Mouse (Mus musculus) spleen, postnatal 10 days (tissue): ENCODE results near the gene H2al1h.
"Not testable (repeated sequence)": the region's sequence is repeated elsewhere in the genome, so short reads cannot be mapped to it uniquely, and the experiment has no call there.

Experiments used
- DNase-seq, 2 experiments: peaks; one replicate each; pipeline ENCODE4 v3.0.0; 2021 to 2022; ENCODE audit warnings: low spot score in 2 of 2

H2al1h gene

GRCm38 (mm10) chrX:11321192-11321591 lies at the start of gene H2al1h:
Gene H2al1h (plus strand): TSS chrX:11321492.
- DNase-seq, result not testable (repeated sequence)

GRCm38 (mm10) chrX:11273190-11273589 lies 48.1 kb upstream of the H2al1h start:
- no peak for DNase-seq

- DNase-seq, result no peak
Measured at GRCm38 (mm10) chrX:11277083-11277482, 44.2 kb upstream of the H2al1h start.

- no peak for DNase-seq
Measured at GRCm38 (mm10) chrX:11280741-11281140, 40.6 kb upstream of the H2al1h start.

- no peak for DNase-seq
Measured at GRCm38 (mm10) chrX:11288306-11288882, 32.9 kb upstream of the H2al1h start.

- DNase-seq, result no peak
Measured at GRCm38 (mm10) chrX:11289244-11289643, 32.0 kb upstream of the H2al1h start.

- not testable (repeated sequence) for DNase-seq
Measured at GRCm38 (mm10) chrX:11298957-11299356, 22.3 kb upstream of the H2al1h start, which contains the start of gene H2al1a. Gene H2al1a (plus strand): TSS chrX:11299257.

GRCm38 (mm10) chrX:11302132-11302531 lies 19.2 kb upstream of the H2al1h start, which contains the start of gene H2al1b:
Gene H2al1b (plus strand): TSS chrX:11302432.
- DNase-seq, result not testable (repeated sequence)

GRCm38 (mm10) chrX:11305355-11305754 lies 15.9 kb upstream of the H2al1h start, which contains the start of gene H2al1c:
Gene H2al1c (plus strand): TSS chrX:11305655.
- DNase-seq, result not testable (repeated sequence)

- DNase-seq, result not testable (repeated sequence)
Measured at GRCm38 (mm10) chrX:11308524-11308923, 12.8 kb upstream of the H2al1h start, which contains the start of gene H2al1d. Gene H2al1d (plus strand): TSS chrX:11308824.

- DNase-seq, result not testable (repeated sequence)
Measured at GRCm38 (mm10) chrX:11311634-11312033, 9.7 kb upstream of the H2al1h start, which contains the start of gene H2al1e. Gene H2al1e (plus strand): TSS chrX:11311934.

- not testable (repeated sequence) for DNase-seq
Measured at GRCm38 (mm10) chrX:11314858-11315257, 6.4 kb upstream of the H2al1h start, which contains the start of gene H2al1f. Gene H2al1f (plus strand): TSS chrX:11315158.

- not testable (repeated sequence) for DNase-seq
Measured at GRCm38 (mm10) chrX:11317956-11318355, 3.3 kb upstream of the H2al1h start, which contains the start of gene H2al1g. Gene H2al1g (plus strand): TSS chrX:11318256.

- DNase-seq, result not testable (repeated sequence)
Measured at GRCm38 (mm10) chrX:11324359-11324758, 3.1 kb downstream of the H2al1h start, which contains the start of gene H2al1i. Gene H2al1i (plus strand): TSS chrX:11324659.

GRCm38 (mm10) chrX:11327522-11327921 lies 6.2 kb downstream of the H2al1h start, which contains the start of gene H2al1j:
Gene H2al1j (plus strand): TSS chrX:11327822.
- not testable (repeated sequence) for DNase-seq

- no peak for DNase-seq
Measured at GRCm38 (mm10) chrX:11345762-11346161, 24.5 kb downstream of the H2al1h start.

- DNase-seq, result no peak
Measured at GRCm38 (mm10) chrX:11346756-11347155, 25.5 kb downstream of the H2al1h start.

GRCm38 (mm10) chrX:11360823-11361222 lies 39.5 kb downstream of the H2al1h start:
- no peak for DNase-seq

GRCm38 (mm10) chrX:11361261-11361660 lies 40.0 kb downstream of the H2al1h start:
- DNase-seq, result no peak

GRCm38 (mm10) chrX:11363890-11364289 lies 42.6 kb downstream of the H2al1h start:
- DNase-seq, result no peak

- no peak for DNase-seq
Measured at GRCm38 (mm10) chrX:11365151-11365550, 43.9 kb downstream of the H2al1h start.
